Mouse (Mus musculus): ENCODE measurements around the gene Arhgap22. TPM values are rescaled to one million over a fixed set of nuclear protein-coding genes. Genes with fewer than 3 reads are reported as not detected.

The Arhgap22 gene
- total and polyA plus RNA-seq, 3 experiments, result 0.11 TPM; not detected in 2

- Histone ChIP-seq H3K79me2 (ENCODE audit: control insufficient read depth, insufficient read depth, low read length, poor library complexity) (no peaks in the 10 kb centered on the region), H3K36me3 (ENCODE audit: control insufficient read depth in 1 of 2, insufficient read depth in 2 of 2, low read length in 2 of 2) (no peaks in the 10 kb centered on the region), H3K9ac (ENCODE audit: control insufficient read depth, low read depth, low read length, poor library complexity, severe bottlenecking) (no peak overlapping the region), H3K4me1 (ENCODE audit: control insufficient read depth in 1 of 2, insufficient read depth in 2 of 2, low read length in 2 of 2) (no peaks in the 10 kb centered on the region), H3K9me3 (replicated peaks; ENCODE audit: insufficient read depth, low read length) (no peaks in the 10 kb centered on the region), H3K27ac (ENCODE audit: control insufficient read depth, low read depth, low read length) (no peak overlapping the region), H3K4me3 (ENCODE audit: control insufficient read depth in 1 of 2, insufficient read depth in 1 of 2, low read depth in 2 of 2, low read length in 2 of 2) (no peak overlapping the region), H3K27me3 (ENCODE audit: control insufficient read depth in 1 of 2, insufficient read depth in 2 of 2, low read length in 2 of 2) (no peaks in the 10 kb centered on the region; a peak in 1 of 4 replicates)
- no peak for TF ChIP-seq UBTF (IDR thresholded peaks at IDR 0.05; ENCODE audit: borderline replicate concordance, insufficient read depth, low read depth, low read length)
- no peak for TF ChIP-seq USF1 (IDR thresholded peaks at IDR 0.05; ENCODE audit: low read depth, low read length)
- TF ChIP-seq CHD2 (IDR thresholded peaks at IDR 0.05; ENCODE audit: low read length), result no peak
- TF ChIP-seq E2F4 (IDR thresholded peaks at IDR 0.05; ENCODE audit: borderline replicate concordance, low read depth, low read length), result no peak
- TF ChIP-seq KAT2A (conservative IDR thresholded peaks at IDR 0.05; ENCODE audit: low read depth, low read length), result no peak
- no peak for TF ChIP-seq TCF12 (IDR thresholded peaks at IDR 0.05; ENCODE audit: low read depth, low read length)
- TF ChIP-seq EP300 (IDR thresholded peaks at IDR 0.05; ENCODE audit: low read depth in 1 of 2, low read length in 2 of 2), result no peak
- TF ChIP-seq SIN3A (IDR thresholded peaks at IDR 0.05; ENCODE audit: low read length), result no peak
- no peak for TF ChIP-seq MYB (IDR thresholded peaks at IDR 0.05; ENCODE audit: low read depth, low read length)
- no peak for TF ChIP-seq USF2 (IDR thresholded peaks at IDR 0.05; ENCODE audit: borderline replicate concordance in 1 of 2, insufficient read depth in 1 of 2, low read depth in 1 of 2, low read length in 2 of 2)
- no peak for DNase-seq (ENCODE audit: low read depth, low spot score)
Observed at GRCm38 (mm10) chr14:33260131-33260530, 46.3 kb downstream of the Arhgap22 start.

GRCm38 (mm10) chr14:33264795-33265194 lies 51.0 kb downstream of the Arhgap22 start:
- DNase-seq (ENCODE audit: low read depth, low spot score), result no peak
- Histone ChIP-seq H3K4me3 (ENCODE audit: control insufficient read depth in 1 of 2, insufficient read depth in 1 of 2, low read depth in 2 of 2, low read length in 2 of 2) (no peak overlapping the region), H3K36me3 (ENCODE audit: control insufficient read depth in 1 of 2, insufficient read depth in 2 of 2, low read length in 2 of 2) (no peaks in the 10 kb centered on the region), H3K4me1 (ENCODE audit: control insufficient read depth in 1 of 2, insufficient read depth in 2 of 2, low read length in 2 of 2) (no peaks in the 10 kb centered on the region), H3K9me3 (replicated peaks; ENCODE audit: insufficient read depth, low read length) (no peaks in the 10 kb centered on the region), H3K27ac (ENCODE audit: control insufficient read depth, low read depth, low read length) (no peak overlapping the region), H3K27me3 (ENCODE audit: control insufficient read depth in 1 of 2, insufficient read depth in 2 of 2, low read length in 2 of 2) (no peaks in the 10 kb centered on the region; a peak in 1 of 4 replicates), H3K79me2 (ENCODE audit: control insufficient read depth, insufficient read depth, low read length, poor library complexity) (no peaks in the 10 kb centered on the region), H3K9ac (ENCODE audit: control insufficient read depth, low read depth, low read length, poor library complexity, severe bottlenecking) (no peak overlapping the region)
- TF ChIP-seq POLR2A (IDR thresholded peaks at IDR 0.05; ENCODE audit: control insufficient read depth in 1 of 2, insufficient read depth in 1 of 2, low read depth in 1 of 2, low read length in 2 of 2, poor library complexity in 1 of 2), result no peak
- no peak for TF ChIP-seq USF1 (IDR thresholded peaks at IDR 0.05; ENCODE audit: low read depth, low read length)
- TF ChIP-seq MEF2A (IDR thresholded peaks at IDR 0.05; ENCODE audit: extremely low read depth, insufficient replicate concordance, low read depth, low read length, poor library complexity, severe bottlenecking), result no peak
- no peak for TF ChIP-seq TAL1 (IDR thresholded peaks at IDR 0.05; ENCODE audit: low read length)
- no peak for TF ChIP-seq ZNF384 (IDR thresholded peaks at IDR 0.05; ENCODE audit: low read depth, low read length)
- TF ChIP-seq RAD21 (IDR thresholded peaks at IDR 0.05; ENCODE audit: low read depth, low read length), result no peak
- no peak for TF ChIP-seq ELF1 (IDR thresholded peaks at IDR 0.05; ENCODE audit: low read depth, low read length)
- no peak for TF ChIP-seq GABPA (IDR thresholded peaks at IDR 0.05; ENCODE audit: low read depth, low read length)
- TF ChIP-seq TCF12 (IDR thresholded peaks at IDR 0.05; ENCODE audit: low read depth, low read length), result no peak
- no peak for TF ChIP-seq MAZ (IDR thresholded peaks at IDR 0.05; ENCODE audit: low read depth, low read length)
- no peak for TF ChIP-seq MAX (IDR thresholded peaks at IDR 0.05; ENCODE audit: low read length)
- TF ChIP-seq SIN3A (IDR thresholded peaks at IDR 0.05; ENCODE audit: low read length), result no peak
- no peak for TF ChIP-seq E2F4 (IDR thresholded peaks at IDR 0.05; ENCODE audit: borderline replicate concordance, low read depth, low read length)
- TF ChIP-seq UBTF (IDR thresholded peaks at IDR 0.05; ENCODE audit: borderline replicate concordance, insufficient read depth, low read depth, low read length), result no peak

Measured in MEL (cell line).